Mouse (Mus musculus): ENCODE measurements around the gene Rel.

- TF ChIP-seq CTCF (IDR thresholded peaks at IDR 0.05; ENCODE audit: borderline replicate concordance, insufficient read depth, low read length): no peak
- TF ChIP-seq POLR2A (IDR thresholded peaks at IDR 0.05; ENCODE audit: low read depth, low read length): no peak
Observed at GRCm38 (mm10) chr11:23730120-23730519, 40.6 kb downstream of the Rel start.

All from embryonic fibroblast, embryonic 13.5 days (primary cell).